Mouse (Mus musculus) limb, embryonic 13.5 days (tissue): ENCODE data around the gene Madcam1. TPM values are rescaled to one million over a fixed set of nuclear protein-coding genes. Genes with fewer than 3 reads are reported as not detected.
"Not testable (repeated sequence)": the region's sequence is repeated elsewhere in the genome, so short reads cannot be mapped to it uniquely, and the experiment has no call there.

ENCODE experiments used
- ATAC-seq: fragments of 200-750 bp; cut with Nextera tagmentation; 2 replicates; pipeline ENCODE4 v1.8.0; 2017; ENCODE audit warnings: low read depth, moderate number of reproducible peaks, moderate TSS enrichment; ENCODE audit not compliant: low FRiP score
- H3K27ac ChIP-seq: fragments of 300-500 bp; sonication (generic); 2 replicates; pipeline ENCODE4 v1.5.1; 2015; ENCODE audit warnings: inconsistent platforms, mild to moderate bottlenecking, moderate library complexity
- H3K27me3 ChIP-seq: fragments of 300-500 bp; sonication (generic); 2 replicates; pipeline ENCODE4 v1.6.1; 2015; ENCODE audit warnings: mild to moderate bottlenecking, inconsistent platforms
- H3K36me3 ChIP-seq: fragments of 300-500 bp; sonication (generic); 2 replicates; pipeline ENCODE4 v1.6.1; 2015; ENCODE audit warnings: inconsistent platforms, mild to moderate bottlenecking, moderate library complexity
- H3K4me1 ChIP-seq: fragments of 300-500 bp; sonication (generic); 2 replicates; pipeline ENCODE4 v1.6.1; 2015; ENCODE audit warnings: inconsistent platforms
- H3K4me2 ChIP-seq: fragments of 300-500 bp; sonication (generic); replicated peaks from 2 replicates; pipeline ENCODE4 v1.6.1; 2015; ENCODE audit warnings: inconsistent platforms, mild to moderate bottlenecking, moderate library complexity
- H3K4me3 ChIP-seq: fragments of 300-500 bp; sonication (generic); 2 replicates; pipeline ENCODE4 v1.5.1; 2015; ENCODE audit warnings: moderate library complexity, mild to moderate bottlenecking, inconsistent platforms
- H3K9ac ChIP-seq: fragments of 300-500 bp; sonication (generic); 2 replicates; pipeline ENCODE4 v1.6.1; 2015; ENCODE audit warnings: mild to moderate bottlenecking, inconsistent platforms
- H3K9me3 ChIP-seq: fragments of 300-500 bp; sonication (generic); 2 replicates; pipeline ENCODE4 v1.6.1; 2016; ENCODE audit warnings: inconsistent platforms
- WGBS: fragments of 180-500 bp; shearing (Covaris S2); methylation state at CpG from one replicate; pipeline ENCODE4 v1.1.7; 2015; 5-methylcytosine and 5-hydroxymethylcytosine counted together
- polyA plus RNA-seq: library from polyadenylated mRNA; unstranded; fragments of >200 nt; fragmentation: Nextera tagmentation; extraction: Ambion mirVana; gene quantifications from 2 replicates; pipeline ENCODE4 v1.2.1, GENCODE M21; 2015

Gene Madcam1
- polyA plus RNA-seq, 1 experiment from 2014 or later, result 8.2 TPM

- peak overlapping the region; percentile 81 for H3K27ac ChIP-seq
These were observed 31.1 kb downstream of the Madcam1 start for GRCm38 (mm10) chr10:79695231-79696128.

GRCm38 (mm10) chr10:79696129-79696651 lies 31.8 kb downstream of the Madcam1 start:
- H3K4me1 ChIP-seq, result peaks cover 44% of the 10 kb centered on the region
- H3K27me3 ChIP-seq, result no peaks in the 10 kb centered on the region
- peak; percentile 66 for ATAC-seq
- 35% methylated on average over 9 of the region's 9 CpGs for WGBS
- H3K9ac ChIP-seq, result peak overlapping the region; percentile 52
- H3K27ac ChIP-seq, result peak overlapping the region; percentile 81
- H3K36me3 ChIP-seq, result no peaks in the 10 kb centered on the region
- H3K4me3 ChIP-seq, result 0 out of 2 replicates have a peak overlapping the region, but pooled peaks have one; percentile 8
- no peaks in the 10 kb centered on the region for H3K9me3 ChIP-seq
- peak overlapping the region; percentile 39 for H3K4me2 ChIP-seq

More at GRCm38 (mm10) chr10:79695231-79696128, 31.1 kb downstream of the Madcam1 start:
- WGBS, result 57% methylated on average over 13 of the region's 13 CpGs
- Histone ChIP-seq H3K36me3 (no peaks in the 10 kb centered on the region), H3K4me1 (peaks cover 38% of the 10 kb centered on the region), H3K9ac (peak overlapping the region; percentile 52; the same call in 1 of the 2 replicates), H3K9me3 (no peaks in the 10 kb centered on the region), H3K4me3 (no peak overlapping the region), H3K27me3 (no peaks in the 10 kb centered on the region), H3K4me2 (peak overlapping the region; percentile 39)
- ATAC-seq, result 0 out of 2 replicates have a peak, but pooled peaks have one; percentile 20

GRCm38 (mm10) chr10:79697916-79698315 lies 33.6 kb downstream of the Madcam1 start:
- WGBS, result 71% methylated on average over 6 of the region's 6 CpGs
- Histone ChIP-seq H3K27me3 (no peaks in the 10 kb centered on the region), H3K27ac (no peak overlapping the region), H3K4me3 (no peak overlapping the region), H3K4me2 (no peak overlapping the region), H3K9me3 (no peaks in the 10 kb centered on the region), H3K4me1 (peaks cover 51% of the 10 kb centered on the region), H3K36me3 (no peaks in the 10 kb centered on the region), H3K9ac (no peak overlapping the region)
- no peak for ATAC-seq

GRCm38 (mm10) chr10:79698459-79698858 lies 34.1 kb downstream of the Madcam1 start:
- Histone ChIP-seq H3K36me3 (no peaks in the 10 kb centered on the region), H3K9ac (no peak overlapping the region), H3K4me1 (peaks cover 51% of the 10 kb centered on the region), H3K27ac (no peak overlapping the region), H3K4me2 (no peak overlapping the region), H3K9me3 (no peaks in the 10 kb centered on the region), H3K4me3 (no peak overlapping the region), H3K27me3 (no peaks in the 10 kb centered on the region)
- ATAC-seq, result no peak
- WGBS, result 88% methylated on average over 6 of the region's 6 CpGs

GRCm38 (mm10) chr10:79700676-79701075 lies 36.3 kb downstream of the Madcam1 start:
- H3K27me3 ChIP-seq, result no peaks in the 10 kb centered on the region
- peak overlapping the region; percentile 25; the same call in 1 of the 2 replicates for H3K9ac ChIP-seq
- ATAC-seq, result no peak
- WGBS, result 38% methylated on average over 7 of the region's 7 CpGs
- H3K36me3 ChIP-seq, result no peaks in the 10 kb centered on the region
- H3K27ac ChIP-seq, result peak overlapping the region; percentile 28; the same call in 1 of the 2 replicates
- H3K4me3 ChIP-seq, result no peak overlapping the region
- peaks cover 43% of the 10 kb centered on the region for H3K4me1 ChIP-seq
- no peaks in the 10 kb centered on the region for H3K9me3 ChIP-seq
- no peak overlapping the region for H3K4me2 ChIP-seq

GRCm38 (mm10) chr10:79701443-79702129 lies 37.2 kb downstream of the Madcam1 start:
- no peak overlapping the region for H3K4me2 ChIP-seq
- H3K27ac ChIP-seq, result peak overlapping the region; percentile 33; the same call in 1 of the 2 replicates
- peaks cover 7% of the 10 kb centered on the region for H3K36me3 ChIP-seq
- H3K4me3 ChIP-seq, result no peak overlapping the region
- H3K27me3 ChIP-seq, result no peaks in the 10 kb centered on the region
- 50% methylated on average over 10 of the region's 10 CpGs for WGBS
- ATAC-seq, result no peak
- H3K9ac ChIP-seq, result 0 out of 2 replicates have a peak overlapping the region, but pooled peaks have one; percentile 25
- H3K9me3 ChIP-seq, result no peaks in the 10 kb centered on the region
- peaks cover 43% of the 10 kb centered on the region for H3K4me1 ChIP-seq

DNA sequence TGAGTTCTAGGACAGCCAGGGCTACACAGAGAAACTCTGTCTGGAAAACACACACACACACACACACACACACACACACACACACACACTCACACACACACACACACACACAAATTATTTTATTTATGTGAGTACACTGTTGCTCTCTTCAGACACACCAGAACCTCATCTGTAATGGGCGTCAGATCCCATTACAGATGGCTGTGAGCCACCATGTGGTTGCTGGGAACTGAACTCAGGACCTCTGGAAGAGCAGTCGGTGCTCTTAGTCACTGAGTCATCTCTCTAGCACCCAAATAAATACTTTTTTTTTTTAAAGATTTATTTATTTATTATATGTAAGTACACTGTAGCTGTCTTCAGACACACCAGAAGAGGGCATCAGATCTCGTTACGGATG lies 38.6 kb downstream of the Madcam1 start:
- ATAC-seq, H3K27me3 ChIP-seq, H3K9ac ChIP-seq, H3K4me2 ChIP-seq, H3K27ac ChIP-seq, H3K9me3 ChIP-seq, H3K4me3 ChIP-seq: not testable (repeated sequence)
- 80% methylated on average over 4 of the region's 4 CpGs for WGBS
- H3K36me3 ChIP-seq, result peaks cover 21% of the 10 kb centered on the region
- peaks cover 44% of the 10 kb centered on the region for H3K4me1 ChIP-seq

DNA sequence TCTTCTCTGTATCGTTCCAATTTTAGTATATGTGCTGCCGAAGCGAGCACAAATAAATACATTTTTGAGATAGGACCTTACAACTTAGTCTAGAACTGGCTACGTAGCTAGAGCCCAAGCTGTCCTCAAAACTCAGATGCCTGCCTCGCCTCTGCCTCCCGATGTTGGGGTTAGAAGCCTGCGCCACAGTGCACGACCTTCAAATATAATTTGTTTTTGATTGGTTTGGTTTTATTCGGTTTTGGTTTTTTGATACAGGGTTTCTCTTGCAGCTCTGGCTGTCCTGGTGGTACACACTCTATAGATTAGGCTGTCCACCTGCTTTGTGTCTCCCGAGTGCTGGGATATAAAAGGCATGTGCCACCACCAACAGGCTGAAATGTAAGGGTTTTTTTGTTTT lies 39.2 kb downstream of the Madcam1 start:
- Histone ChIP-seq H3K4me2 (peak overlapping the region; percentile 98), H3K36me3 (peaks cover 23% of the 10 kb centered on the region), H3K4me3 (peak overlapping the region; percentile 78), H3K27me3 (no peaks in the 10 kb centered on the region), H3K4me1 (peaks cover 43% of the 10 kb centered on the region), H3K27ac (no peak overlapping the region), H3K9ac (peak overlapping the region; percentile 27; the same call in 1 of the 2 replicates), H3K9me3 (no peaks in the 10 kb centered on the region)
- WGBS, result 83% methylated on average over 10 of the region's 10 CpGs
- ATAC-seq, result no peak

- peak within 1 kb of the TSS; percentile 78 for H3K4me3 ChIP-seq
- ATAC-seq, result peak; percentile 95
- peak within 1 kb of the TSS; percentile 90 for H3K9ac ChIP-seq
- H3K36me3 ChIP-seq, result peaks cover 31% of the 10 kb centered on the region
- H3K4me2 ChIP-seq, result peak within 1 kb of the TSS; percentile 98
- H3K27me3 ChIP-seq, result no peaks in the 10 kb centered on the region
- H3K9me3 ChIP-seq, result no peaks in the 10 kb centered on the region
- peaks cover 43% of the 10 kb centered on the region for H3K4me1 ChIP-seq
- under 1% methylated on average over 62 of the region's 65 CpGs for WGBS
- H3K27ac ChIP-seq, result peak within 1 kb of the TSS; percentile 79
These were observed 40.0 kb downstream of the Madcam1 start, which contains the start of gene Bsg for GRCm38 (mm10) chr10:79704065-79704969. Gene Bsg (plus strand): TSS chr10:79704491.

- peak overlapping the region; percentile 78 for H3K4me3 ChIP-seq
- H3K4me2 ChIP-seq, result peak overlapping the region; percentile 98
- peak overlapping the region; percentile 90 for H3K9ac ChIP-seq
- 3% methylated on average over 10 of the region's 10 CpGs for WGBS
- no peaks in the 10 kb centered on the region for H3K9me3 ChIP-seq
- ATAC-seq, result no peak
- H3K4me1 ChIP-seq, result peaks cover 43% of the 10 kb centered on the region
- no peaks in the 10 kb centered on the region for H3K27me3 ChIP-seq
- H3K27ac ChIP-seq, result peak overlapping the region; percentile 79; the same call in 1 of the 2 replicates
- H3K36me3 ChIP-seq, result peaks cover 37% of the 10 kb centered on the region
These were observed 40.6 kb downstream of the Madcam1 start for GRCm38 (mm10) chr10:79704970-79705360.

GRCm38 (mm10) chr10:79705951-79706350 lies 41.6 kb downstream of the Madcam1 start:
- H3K9ac ChIP-seq, result peak overlapping the region; percentile 90
- H3K4me1 ChIP-seq, result peaks cover 40% of the 10 kb centered on the region
- no peaks in the 10 kb centered on the region for H3K27me3 ChIP-seq
- WGBS, result 76% methylated on average over 5 of the region's 5 CpGs
- H3K36me3 ChIP-seq, result peaks cover 47% of the 10 kb centered on the region
- peak overlapping the region; percentile 98 for H3K4me2 ChIP-seq
- no peaks in the 10 kb centered on the region for H3K9me3 ChIP-seq
- ATAC-seq, result no peak
- H3K27ac ChIP-seq, result no peak overlapping the region
- peak overlapping the region; percentile 78 for H3K4me3 ChIP-seq
